Mouse (Mus musculus): ENCODE measurements at regions not wholly inside any gene's neighbourhood (a gene's known extent, or its start where the extent isn't known, plus 50 kb on each side); places are given as distances from the start of the nearest gene placed in this dataset.

GRCm38 (mm10) chr12:26631111-26631794 lies 162.2 kb downstream of the Cmpk2 start:
- DNase-seq (ENCODE audit: low read depth) = no peak

DNA sequence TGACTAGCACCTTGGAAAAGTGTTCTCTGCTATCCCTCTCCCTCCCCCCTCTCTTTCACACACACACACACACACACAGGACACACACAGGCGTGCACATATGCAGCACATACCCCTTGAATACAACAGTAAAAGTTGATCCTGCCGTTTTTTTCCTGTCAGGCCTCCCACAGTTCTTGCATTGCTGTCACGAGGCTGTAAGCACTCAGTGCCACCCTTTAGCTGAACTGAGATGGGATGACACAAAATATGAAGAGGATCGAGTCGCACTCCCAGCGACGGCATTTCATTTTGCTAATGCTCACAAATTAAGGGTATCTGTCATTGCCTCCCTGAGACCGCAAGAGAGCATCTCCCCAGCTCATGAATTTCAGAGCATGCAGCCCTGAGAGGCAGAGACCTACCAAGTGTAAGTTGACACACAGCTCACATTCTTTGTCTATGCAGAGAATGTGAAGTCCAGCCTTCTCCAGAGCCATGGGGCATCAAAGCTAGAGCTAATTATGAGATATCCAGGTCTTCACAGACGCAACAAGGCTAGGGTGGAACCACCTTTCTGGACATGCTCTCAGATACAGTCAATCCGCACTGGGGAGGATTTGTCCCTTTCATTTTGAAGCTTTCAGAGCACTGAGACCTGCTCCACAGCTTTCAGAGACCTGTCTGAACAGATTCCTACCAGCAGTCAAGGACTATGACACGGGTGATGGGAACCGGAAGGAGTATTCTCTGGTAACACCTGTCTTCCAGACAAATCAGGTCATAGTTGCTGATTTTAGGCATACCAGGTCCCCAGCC lies 152.3 kb downstream of the Cmpk2 start:
- no peak for DNase-seq (ENCODE audit: low read depth)

DNA sequence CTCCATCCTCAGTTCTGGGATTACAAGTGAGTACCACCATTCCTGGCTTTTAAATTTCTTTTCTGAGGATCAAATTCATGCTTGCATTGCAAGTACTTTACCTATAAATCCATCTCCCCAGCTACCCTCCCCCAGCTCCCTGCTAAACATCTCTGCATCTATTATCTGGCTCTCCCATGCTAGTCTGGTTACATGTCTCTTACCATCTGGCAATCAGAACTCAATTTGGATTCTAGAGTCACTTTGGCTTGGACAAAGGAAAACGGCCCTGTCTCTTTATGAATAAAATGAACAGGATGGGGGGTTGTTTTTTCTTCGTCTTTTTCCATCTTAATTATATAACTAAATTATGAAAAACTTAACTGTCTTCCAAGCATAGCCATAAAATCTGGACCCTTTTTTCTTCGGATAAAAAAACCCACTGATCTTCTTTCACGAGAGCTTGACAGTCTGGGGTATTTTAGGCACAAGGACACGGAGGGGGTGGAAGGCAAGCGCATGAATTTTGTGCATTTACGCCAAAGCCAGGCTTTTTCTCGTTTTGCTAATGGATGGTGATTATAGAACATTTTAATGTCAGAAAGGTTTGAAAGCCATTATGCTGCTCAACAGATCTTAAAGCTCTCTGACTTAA lies 151.6 kb downstream of the Cmpk2 start:
- no peak for DNase-seq (ENCODE audit: low read depth)

- DNase-seq (ENCODE audit: low read depth) = no peak
Measured at GRCm38 (mm10) chr12:26617969-26618368, 149.0 kb downstream of the Cmpk2 start.

GRCm38 (mm10) chr12:26613086-26613705 lies 144.2 kb downstream of the Cmpk2 start:
- DNase-seq (ENCODE audit: low read depth) = no peak

DNA sequence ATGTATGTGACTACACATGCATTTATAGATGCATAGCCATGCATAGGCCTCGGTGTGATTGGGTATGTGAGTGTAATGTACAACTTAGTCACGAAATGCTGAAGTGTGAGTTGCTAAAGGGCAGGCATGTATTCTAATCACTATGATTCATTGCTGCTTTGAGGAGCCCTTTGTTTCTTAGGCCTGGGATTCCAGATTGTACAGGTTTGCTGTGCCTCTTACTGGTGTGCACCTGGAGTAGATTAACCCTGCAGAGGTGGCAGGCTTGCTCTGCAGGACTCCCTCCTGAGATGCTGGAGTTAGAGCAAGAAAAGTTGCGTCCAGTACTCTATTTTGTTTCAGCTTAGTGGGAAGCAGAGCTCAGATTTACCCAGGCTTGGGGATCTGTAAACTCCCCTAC lies 141.1 kb downstream of the Cmpk2 start:
- no peak for DNase-seq (ENCODE audit: low read depth)

- DNase-seq (ENCODE audit: low read depth) = no peak
Measured at GRCm38 (mm10) chr12:26598501-26598900, 129.5 kb downstream of the Cmpk2 start.

- no peak for DNase-seq (ENCODE audit: low read depth)
Measured at GRCm38 (mm10) chr12:26592125-26592524, 123.1 kb downstream of the Cmpk2 start.

GRCm38 (mm10) chr12:26589091-26589490 lies 120.1 kb downstream of the Cmpk2 start:
- no peak for DNase-seq (ENCODE audit: low read depth)

- DNase-seq (ENCODE audit: low read depth) = no peak
Measured at GRCm38 (mm10) chr12:26577438-26577837, 108.4 kb downstream of the Cmpk2 start.

GRCm38 (mm10) chr12:26571602-26572001 lies 102.6 kb downstream of the Cmpk2 start:
- no peak for DNase-seq (ENCODE audit: low read depth)

DNA sequence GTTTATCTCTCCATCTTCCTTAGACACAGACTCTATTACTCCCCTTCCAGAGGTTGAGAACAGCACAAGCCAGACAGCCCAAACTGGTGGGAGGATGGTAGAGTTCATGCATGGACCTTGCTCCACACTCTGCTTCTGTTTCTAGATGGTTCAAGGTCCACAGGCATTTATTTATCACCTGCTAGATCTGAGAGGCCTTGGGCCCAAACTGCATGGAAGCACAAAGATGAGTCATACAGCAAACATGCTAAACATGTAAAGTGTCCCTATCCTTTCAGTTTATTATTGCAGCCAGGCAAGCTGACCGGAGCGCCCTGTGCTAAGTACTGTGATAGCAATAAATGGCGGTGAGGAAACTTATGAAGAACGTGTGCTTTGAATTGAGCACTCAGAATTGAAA lies 98.4 kb downstream of the Cmpk2 start:
- no peak for DNase-seq (ENCODE audit: low read depth)

DNA sequence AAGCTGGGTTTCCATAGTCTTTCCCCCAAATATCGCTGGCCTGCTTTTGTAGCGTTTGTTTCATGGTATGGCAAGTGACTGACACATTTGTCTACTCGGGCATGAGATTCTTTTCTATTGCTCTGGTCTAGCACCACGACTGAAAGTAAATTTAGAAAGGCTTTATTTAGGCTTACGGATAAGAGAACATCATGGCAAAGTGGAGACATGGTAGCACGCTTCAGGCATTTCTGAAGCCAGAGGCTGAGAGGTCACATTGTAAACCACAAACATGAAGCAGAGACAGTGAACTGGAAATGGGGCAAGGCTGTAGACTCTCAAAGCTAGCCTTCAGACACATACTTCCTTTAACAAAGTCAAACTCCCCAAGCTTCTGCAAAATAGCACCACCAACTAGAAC lies 93.9 kb downstream of the Cmpk2 start:
- no peak for DNase-seq (ENCODE audit: low read depth)

DNA sequence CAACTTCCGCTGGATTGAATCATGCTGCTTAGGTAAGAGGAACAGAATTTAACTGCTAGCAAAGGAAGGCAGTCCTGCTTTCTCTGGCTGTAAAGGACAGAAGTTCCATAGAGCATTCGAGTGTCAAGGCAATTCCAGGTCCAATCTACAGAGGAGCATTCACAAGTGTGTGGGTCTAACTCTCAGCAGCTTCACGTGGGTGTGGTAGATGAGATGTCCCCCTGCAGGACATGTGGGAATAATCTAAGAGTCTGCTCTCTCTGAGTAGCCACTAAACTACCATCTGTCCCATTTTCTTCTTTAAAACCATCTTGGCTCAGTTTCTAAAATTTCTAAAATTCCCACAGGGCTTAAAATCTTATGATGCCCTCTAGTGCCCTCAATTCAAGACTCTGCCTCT lies 90.6 kb downstream of the Cmpk2 start:
- DNase-seq (ENCODE audit: low read depth) = no peak

GRCm38 (mm10) chr12:26557411-26557810 lies 88.4 kb downstream of the Cmpk2 start:
- no peak for DNase-seq (ENCODE audit: low read depth)

GRCm38 (mm10) chr12:26551168-26551926 lies 82.3 kb downstream of the Cmpk2 start:
- DNase-seq (ENCODE audit: low read depth) = no peak

GRCm38 (mm10) chr12:26547466-26547865 lies 78.5 kb downstream of the Cmpk2 start:
- DNase-seq (ENCODE audit: low read depth) = no peak

DNA sequence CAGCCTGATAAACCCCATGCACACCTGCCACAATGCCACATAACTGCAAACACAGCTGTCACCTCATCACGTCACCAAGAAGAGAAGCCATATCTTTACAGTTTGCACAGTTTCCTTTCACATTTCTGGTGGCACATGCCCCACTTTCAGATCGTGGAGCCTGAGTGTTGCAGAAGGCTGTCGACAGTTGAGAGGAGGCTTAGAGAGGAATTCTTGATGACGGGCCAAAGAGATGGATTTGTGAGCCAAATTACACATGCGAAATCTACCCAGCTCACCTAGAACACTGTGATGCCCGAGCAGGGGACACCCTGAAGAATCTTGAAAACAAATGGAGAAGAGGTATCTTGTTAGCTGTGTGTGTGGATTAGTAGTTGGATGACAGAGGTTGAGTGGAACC lies 77.4 kb downstream of the Cmpk2 start:
- no peak for DNase-seq (ENCODE audit: low read depth)

DNA sequence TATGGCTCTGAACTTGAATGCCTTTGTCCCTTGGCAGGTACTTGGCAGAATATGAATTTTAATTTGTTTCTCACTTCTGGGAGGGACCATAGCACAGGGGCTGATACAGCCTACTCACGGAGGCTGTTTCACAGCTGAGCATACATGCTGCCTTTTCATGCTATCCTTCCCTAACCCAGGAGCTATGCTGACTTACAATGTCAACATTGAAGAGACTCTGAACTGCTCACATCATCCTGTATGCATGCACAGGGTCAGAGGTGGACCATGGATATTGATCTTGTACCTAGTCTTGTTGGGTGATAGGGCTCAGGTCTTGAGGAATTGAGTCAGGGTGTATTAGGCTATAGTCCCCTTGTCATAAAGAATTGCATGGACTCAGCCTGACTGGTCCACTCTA lies 74.5 kb downstream of the Cmpk2 start:
- DNase-seq (ENCODE audit: low read depth) = no peak

- no peak for DNase-seq (ENCODE audit: low read depth)
Measured at GRCm38 (mm10) chr12:26542451-26542850, 73.4 kb downstream of the Cmpk2 start.

DNA sequence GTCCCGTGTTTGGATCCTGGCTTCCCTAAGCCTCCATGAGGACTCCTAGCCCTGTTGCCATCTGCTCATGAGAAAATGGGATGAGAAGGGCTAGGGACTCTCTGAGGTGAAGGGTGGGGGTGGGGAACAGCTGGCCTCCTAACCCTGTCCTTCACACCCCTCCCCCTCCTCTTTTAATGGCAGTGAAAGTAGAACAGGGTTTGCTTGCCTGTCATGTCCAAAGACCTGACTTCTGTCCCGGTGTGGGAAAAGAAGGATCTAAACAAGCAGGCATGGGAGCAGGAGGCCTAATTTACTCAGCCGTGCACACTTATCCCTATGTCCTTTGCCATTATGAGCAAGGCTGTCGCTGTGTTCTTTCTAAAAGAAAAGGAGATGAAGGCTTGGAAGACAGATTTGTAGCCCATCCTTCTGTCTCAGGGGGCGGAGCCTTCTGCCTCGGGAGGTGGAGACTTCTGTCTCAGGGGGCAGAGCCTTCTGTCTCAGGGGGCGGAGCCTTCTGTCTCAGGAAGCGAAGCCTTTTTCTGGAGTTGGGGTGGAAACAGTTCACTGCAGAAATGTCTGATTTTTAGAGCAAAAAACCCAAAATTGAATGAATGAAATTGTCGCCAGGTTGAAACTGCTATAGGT lies 66.4 kb downstream of the Cmpk2 start:
- no peak for DNase-seq (ENCODE audit: low read depth)
